Mouse (Mus musculus) lung, embryonic 15.5 days (tissue): ENCODE measurements around the gene Nanp. TPM values are rescaled to one million over a fixed set of nuclear protein-coding genes. Genes with fewer than 3 reads are reported as not detected.

Experiments
- ATAC-seq: fragments of 200-750 bp; cut with Nextera tagmentation; 2 replicates; pipeline ENCODE4 v1.8.0; 2017; ENCODE audit warnings: moderate number of reproducible peaks, borderline replicate concordance; ENCODE audit not compliant: low FRiP score, low TSS enrichment; ENCODE audit errors: extremely low read depth
- H3K27ac ChIP-seq: fragments of 300-500 bp; sonication (generic); 2 replicates; pipeline ENCODE4 v1.5.1; 2015; ENCODE audit warnings: moderate library complexity, mild to moderate bottlenecking, inconsistent platforms
- H3K27me3 ChIP-seq: fragments of 300-500 bp; sonication (generic); 2 replicates; pipeline ENCODE4 v1.6.1; 2015; ENCODE audit warnings: inconsistent platforms
- H3K36me3 ChIP-seq: fragments of 300-500 bp; sonication (generic); 2 replicates; pipeline ENCODE4 v1.6.1; 2015; ENCODE audit warnings: inconsistent platforms
- H3K4me1 ChIP-seq: fragments of 300-500 bp; sonication (generic); 2 replicates; pipeline ENCODE4 v1.6.1; 2015; ENCODE audit warnings: inconsistent platforms
- H3K4me2 ChIP-seq: fragments of 300-500 bp; sonication (generic); 2 replicates; pipeline ENCODE4 v1.6.1; 2015; ENCODE audit warnings: inconsistent platforms, mild to moderate bottlenecking, moderate library complexity
- H3K4me3 ChIP-seq: fragments of 300-500 bp; sonication (generic); 2 replicates; pipeline ENCODE4 v1.5.1; 2015; ENCODE audit warnings: mild to moderate bottlenecking, inconsistent platforms
- H3K9ac ChIP-seq: fragments of 300-500 bp; sonication (generic); 2 replicates; pipeline ENCODE4 v1.6.1; 2015; ENCODE audit warnings: inconsistent platforms
- H3K9me3 ChIP-seq: fragments of 300-500 bp; sonication (generic); 2 replicates; pipeline ENCODE4 v1.6.1; 2016; ENCODE audit warnings: inconsistent platforms
- WGBS: fragments of 180-500 bp; shearing (Covaris S2); methylation state at CpG from one replicate; pipeline ENCODE4 v1.1.7; 2015; 5-methylcytosine and 5-hydroxymethylcytosine counted together
- polyA plus RNA-seq: library from polyadenylated mRNA; unstranded; fragments of >200 nt; fragmentation: Nextera tagmentation; extraction: Ambion mirVana; gene quantifications from 2 replicates; pipeline ENCODE4 v1.2.1, GENCODE M21; 2015

The Nanp gene
- 49.6 and 51.9 TPM in 2 replicates for polyA plus RNA-seq

- H3K27me3 ChIP-seq: no peaks in the 10 kb centered on the region
- ATAC-seq: peak; percentile 96
- H3K27ac ChIP-seq: peak within 1 kb of the TSS; percentile 78
- H3K4me1 ChIP-seq: peaks cover 16% of the 10 kb centered on the region; the same call in 1 of the 2 replicates
- WGBS: 1% methylated on average over 34 of the region's 34 CpGs
- H3K9me3 ChIP-seq: no peaks in the 10 kb centered on the region
- H3K36me3 ChIP-seq: no peaks in the 10 kb centered on the region
- peak within 1 kb of the TSS; percentile 77 for H3K4me2 ChIP-seq
- H3K9ac ChIP-seq: peak within 1 kb of the TSS; percentile 98
- peak within 1 kb of the TSS; percentile 96 for H3K4me3 ChIP-seq
Observed at GRCm38 (mm10) chr2:151039232-151039695, at the start of gene Nanp, which contains the start of gene Ninl. TSS of gene Nanp (minus strand) at chr2:151039398. TSS of gene Ninl (minus strand) at chr2:151039382.

- no peak for ATAC-seq
- Histone ChIP-seq H3K4me3 (no peak overlapping the region), H3K27me3 (no peaks in the 10 kb centered on the region), H3K4me2 (no peak overlapping the region), H3K9ac (no peak overlapping the region), H3K4me1 (no peaks in the 10 kb centered on the region), H3K9me3 (no peaks in the 10 kb centered on the region), H3K36me3 (no peaks in the 10 kb centered on the region), H3K27ac (no peak overlapping the region)
- 82% methylated on average over 1 of the region's 1 CpGs for WGBS
Observed at GRCm38 (mm10) chr2:151056637-151057036, 17.4 kb upstream of the Nanp start.

- Histone ChIP-seq H3K9ac (no peak overlapping the region), H3K36me3 (no peaks in the 10 kb centered on the region), H3K4me3 (no peak overlapping the region), H3K4me1 (peaks cover 16% of the 10 kb centered on the region; the same call in 1 of the 2 replicates), H3K27me3 (no peaks in the 10 kb centered on the region), H3K27ac (no peak overlapping the region), H3K4me2 (no peak overlapping the region), H3K9me3 (no peaks in the 10 kb centered on the region)
- 86% methylated on average over 1 of the region's 1 CpGs for whole genome bisulfite sequencing
- no peak for ATAC-seq
Observed at GRCm38 (mm10) chr2:151040411-151040810, 1.2 kb upstream of the Nanp start.

GRCm38 (mm10) chr2:151039726-151040125 is 528 bp upstream of the Nanp start:
- no peak for ATAC-seq
- Histone ChIP-seq H3K4me2 (peak overlapping the region; percentile 77), H3K4me3 (peak overlapping the region; percentile 96), H3K4me1 (peaks cover 16% of the 10 kb centered on the region; the same call in 1 of the 2 replicates), H3K9ac (peak overlapping the region; percentile 72), H3K27ac (peak overlapping the region; percentile 41; the same call in 1 of the 2 replicates), H3K36me3 (no peaks in the 10 kb centered on the region), H3K9me3 (no peaks in the 10 kb centered on the region), H3K27me3 (no peaks in the 10 kb centered on the region)
- WGBS: 33% methylated on average over 8 of the region's 8 CpGs

- Histone ChIP-seq H3K4me1 (peaks cover 16% of the 10 kb centered on the region; the same call in 1 of the 2 replicates), H3K4me3 (peak overlapping the region; percentile 96), H3K36me3 (no peaks in the 10 kb centered on the region), H3K9ac (peak overlapping the region; percentile 98), H3K4me2 (peak overlapping the region; percentile 77), H3K9me3 (no peaks in the 10 kb centered on the region), H3K27ac (peak overlapping the region; percentile 78), H3K27me3 (no peaks in the 10 kb centered on the region)
- peak; percentile 77 for ATAC-seq
- WGBS: under 1% methylated on average over 29 of the region's 30 CpGs
Observed at GRCm38 (mm10) chr2:151038811-151039222, 381 bp downstream of the Nanp start.

- no peak overlapping the region for H3K27ac ChIP-seq
- peak overlapping the region; percentile 77 for H3K4me2 ChIP-seq
- peaks cover 16% of the 10 kb centered on the region; the same call in 1 of the 2 replicates for H3K4me1 ChIP-seq
- 46% methylated on average over 18 of the region's 18 CpGs for WGBS
- H3K4me3 ChIP-seq: peak overlapping the region; percentile 96
- no peaks in the 10 kb centered on the region for H3K9me3 ChIP-seq
- ATAC-seq: no peak
- H3K36me3 ChIP-seq: no peaks in the 10 kb centered on the region
- H3K27me3 ChIP-seq: no peaks in the 10 kb centered on the region
- H3K9ac ChIP-seq: peak overlapping the region; percentile 98
Observed at GRCm38 (mm10) chr2:151037876-151038552, 1.2 kb downstream of the Nanp start.

GRCm38 (mm10) chr2:151037292-151037691 is 1.9 kb downstream of the Nanp start:
- H3K9me3 ChIP-seq: no peaks in the 10 kb centered on the region
- H3K27ac ChIP-seq: no peak overlapping the region
- WGBS: 97% methylated on average over 1 of the region's 1 CpGs
- peak overlapping the region; percentile 77; the same call in 1 of the 2 replicates for H3K4me2 ChIP-seq
- no peaks in the 10 kb centered on the region for H3K27me3 ChIP-seq
- H3K9ac ChIP-seq: no peak overlapping the region
- no peak overlapping the region for H3K4me3 ChIP-seq
- H3K36me3 ChIP-seq: no peaks in the 10 kb centered on the region
- peaks cover 16% of the 10 kb centered on the region; the same call in 1 of the 2 replicates for H3K4me1 ChIP-seq
- ATAC-seq: no peak

GRCm38 (mm10) chr2:151036721-151037120 is 2.5 kb downstream of the Nanp start:
- Histone ChIP-seq H3K4me3 (no peak overlapping the region), H3K27me3 (no peaks in the 10 kb centered on the region), H3K4me1 (peaks cover 16% of the 10 kb centered on the region; the same call in 1 of the 2 replicates), H3K9me3 (no peaks in the 10 kb centered on the region), H3K4me2 (no peak overlapping the region), H3K36me3 (no peaks in the 10 kb centered on the region), H3K9ac (no peak overlapping the region), H3K27ac (no peak overlapping the region)
- ATAC-seq: no peak
- WGBS: 83% methylated on average over 2 of the region's 2 CpGs

GRCm38 (mm10) chr2:151034435-151034834 is 4.8 kb downstream of the Nanp start:
- H3K4me1 ChIP-seq: peaks cover 12% of the 10 kb centered on the region; the same call in 1 of the 2 replicates
- 95% methylated on average over 3 of the region's 3 CpGs for WGBS
- H3K9ac ChIP-seq: no peak overlapping the region
- H3K27ac ChIP-seq: no peak overlapping the region
- H3K9me3 ChIP-seq: no peaks in the 10 kb centered on the region
- H3K36me3 ChIP-seq: 0 out of 2 replicates have a peak, but pooled peaks cover under 1% of the 10 kb centered on the region
- H3K4me3 ChIP-seq: no peak overlapping the region
- H3K4me2 ChIP-seq: no peak overlapping the region
- no peaks in the 10 kb centered on the region for H3K27me3 ChIP-seq
- no peak for ATAC-seq

GRCm38 (mm10) chr2:151021158-151021557 is 18.0 kb downstream of the Nanp start:
- Histone ChIP-seq H3K9ac (no peak overlapping the region), H3K4me3 (no peak overlapping the region), H3K27ac (no peak overlapping the region), H3K36me3 (no peaks in the 10 kb centered on the region), H3K4me2 (no peak overlapping the region), H3K4me1 (no peaks in the 10 kb centered on the region), H3K9me3 (no peaks in the 10 kb centered on the region), H3K27me3 (no peaks in the 10 kb centered on the region)
- 86% methylated on average over 10 of the region's 10 CpGs for WGBS
- no peak for ATAC-seq

- no peak overlapping the region for H3K4me3 ChIP-seq
- H3K36me3 ChIP-seq: no peaks in the 10 kb centered on the region
- H3K27ac ChIP-seq: no peak overlapping the region
- no peak overlapping the region for H3K4me2 ChIP-seq
- no peak overlapping the region for H3K9ac ChIP-seq
- ATAC-seq: no peak
- H3K4me1 ChIP-seq: no peaks in the 10 kb centered on the region
- no peaks in the 10 kb centered on the region for H3K27me3 ChIP-seq
- WGBS: 76% methylated on average over 2 of the region's 2 CpGs
- no peaks in the 10 kb centered on the region for H3K9me3 ChIP-seq
Observed at GRCm38 (mm10) chr2:151015316-151015715, 23.9 kb downstream of the Nanp start.

- no peak for ATAC-seq
- Histone ChIP-seq H3K27ac (no peak overlapping the region), H3K9ac (no peak overlapping the region), H3K4me1 (peaks cover 17% of the 10 kb centered on the region), H3K27me3 (no peaks in the 10 kb centered on the region), H3K4me3 (no peak overlapping the region), H3K36me3 (no peaks in the 10 kb centered on the region), H3K9me3 (no peaks in the 10 kb centered on the region), H3K4me2 (no peak overlapping the region)
- 44% methylated on average over 1 of the region's 1 CpGs for WGBS
Observed at GRCm38 (mm10) chr2:151011273-151011672, 27.9 kb downstream of the Nanp start.
